Mouse (Mus musculus): Measurements from ENCODE around the gene Tubd1. TPM values are rescaled to one million over a fixed set of nuclear protein-coding genes. Genes with fewer than 3 reads are reported as not detected.

Tubd1 gene
- polyA plus RNA-seq, 2 experiments: 5.6 to 10.3 TPM

- H3K9ac ChIP-seq (replicated peaks): peak overlapping the region; percentile 59
- DNase-seq (ENCODE audit: low read depth in 3 of 3, low spot score in 3 of 3) (no peak), ATAC-seq (ENCODE audit: insufficient read depth) (no peak)
- H3K4me2 ChIP-seq (ENCODE audit: low read depth): peak overlapping the region; percentile 69
- WGBS (ENCODE audit: insufficient replicate concordance): 6% methylated on average over 3 of the region's 3 CpGs
- TF ChIP-seq EP300 (IDR thresholded peaks at IDR 0.05; ENCODE audit: low read depth) (no peak), CTCF (IDR thresholded peaks at IDR 0.05; ENCODE audit: low read depth) (no peak)
- H3K27ac ChIP-seq: peak overlapping the region; percentile 40
- peaks cover 4% of the 10 kb centered on the region; the same call in 1 of the 2 replicates for H3K36me3 ChIP-seq (replicated peaks; ENCODE audit: control insufficient read depth, insufficient read depth, low read depth)
- H3K4me3 ChIP-seq (ENCODE audit: insufficient read depth in 1 of 2, low read depth in 2 of 2, low read length in 2 of 2): peak overlapping the region; percentile 58 to 65
- no peaks in the 10 kb centered on the region for H3K27me3 ChIP-seq (ENCODE audit: control insufficient read depth, insufficient read depth, low read length)
- peaks cover 28 to 53% of the 10 kb centered on the region in 2 experiments for H3K4me1 ChIP-seq (replicated peaks; ENCODE audit: control insufficient read depth in 2 of 2, insufficient read depth in 2 of 2, low read length in 1 of 2)
- no peaks in the 10 kb centered on the region for H3K9me3 ChIP-seq (ENCODE audit: control insufficient read depth, low read length)
Measured at GRCm38 (mm10) chr11:86585598-86585984, 40.8 kb downstream of the Tubd1 start.

DNA sequence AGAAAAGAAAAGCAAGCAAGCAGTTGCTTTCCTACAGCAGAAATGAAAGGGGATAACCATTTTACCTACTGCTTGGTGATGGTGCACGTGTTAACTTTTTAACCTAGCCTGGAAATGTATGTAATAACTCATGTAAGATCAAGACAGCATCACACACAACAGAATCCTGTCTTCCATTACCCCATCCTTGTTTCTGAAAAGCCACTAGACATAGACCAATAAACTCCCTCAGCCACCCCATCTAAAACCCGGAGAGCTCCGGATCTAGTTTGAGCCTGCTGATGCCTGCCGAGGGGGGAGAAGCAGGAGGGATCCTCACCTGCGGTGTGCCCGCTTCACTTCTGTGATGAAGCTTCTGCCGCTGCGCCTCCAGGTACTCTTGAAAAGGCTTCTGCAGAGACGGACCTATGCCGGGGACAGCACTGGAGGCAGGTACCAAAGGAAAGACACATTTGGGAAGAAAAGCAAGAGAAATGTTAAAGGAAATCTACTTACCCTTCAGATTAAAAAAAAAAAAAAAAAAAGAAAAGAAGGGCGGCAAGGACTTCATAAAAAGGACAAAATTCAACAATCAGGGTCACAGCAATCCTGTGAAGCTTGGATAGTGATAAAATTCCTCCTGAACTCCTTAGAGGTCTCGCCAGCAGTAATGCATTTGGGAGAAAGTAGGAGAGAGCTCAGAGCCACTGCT lies 41.5 kb downstream of the Tubd1 start:
- TF ChIP-seq EP300 (IDR thresholded peaks at IDR 0.05; ENCODE audit: low read depth) (no peak), CTCF (IDR thresholded peaks at IDR 0.05; ENCODE audit: low read depth) (no peak)
- H3K4me3 ChIP-seq (ENCODE audit: insufficient read depth in 1 of 2, low read depth in 2 of 2, low read length in 2 of 2): peak overlapping the region; percentile 58 to 63
- peak overlapping the region; percentile 72 for H3K9ac ChIP-seq (replicated peaks)
- no peaks in the 10 kb centered on the region for H3K9me3 ChIP-seq (ENCODE audit: control insufficient read depth, low read length)
- H3K27me3 ChIP-seq (ENCODE audit: control insufficient read depth, insufficient read depth, low read length): no peaks in the 10 kb centered on the region
- no peak for ATAC-seq (ENCODE audit: insufficient read depth)
- whole genome bisulfite sequencing (ENCODE audit: insufficient replicate concordance): 1% methylated on average over 12 of the region's 12 CpGs
- peaks cover 25 to 45% of the 10 kb centered on the region in 2 experiments for H3K4me1 ChIP-seq (replicated peaks; ENCODE audit: control insufficient read depth in 2 of 2, insufficient read depth in 2 of 2, low read length in 1 of 2)
- no peak for DNase-seq (ENCODE audit: low read depth in 3 of 3, low spot score in 3 of 3)
- peak overlapping the region; percentile 51 for H3K27ac ChIP-seq
- H3K4me2 ChIP-seq (ENCODE audit: low read depth): peak overlapping the region; percentile 69
- peaks cover 4% of the 10 kb centered on the region; the same call in 1 of the 2 replicates for H3K36me3 ChIP-seq (replicated peaks; ENCODE audit: control insufficient read depth, insufficient read depth, low read depth)

- no peaks in the 10 kb centered on the region for H3K27me3 ChIP-seq (ENCODE audit: control insufficient read depth, insufficient read depth, low read length)
- H3K9me3 ChIP-seq (ENCODE audit: control insufficient read depth, low read length): no peaks in the 10 kb centered on the region
- peak overlapping the region; percentile 51 for H3K27ac ChIP-seq
- peak overlapping the region; percentile 72 for H3K9ac ChIP-seq (replicated peaks)
- WGBS (ENCODE audit: insufficient replicate concordance): 2% methylated on average over 15 of the region's 15 CpGs
- peak overlapping the region; percentile 58 to 63 for H3K4me3 ChIP-seq (ENCODE audit: insufficient read depth in 1 of 2, low read depth in 2 of 2, low read length in 2 of 2)
- peak; percentile 62 to 80 (median 67) for DNase-seq (ENCODE audit: low read depth in 3 of 3, low spot score in 3 of 3)
- peaks cover 23 to 41% of the 10 kb centered on the region in 2 experiments for H3K4me1 ChIP-seq (replicated peaks; ENCODE audit: control insufficient read depth in 2 of 2, insufficient read depth in 2 of 2, low read length in 1 of 2)
- H3K36me3 ChIP-seq (replicated peaks; ENCODE audit: control insufficient read depth, insufficient read depth, low read depth): peaks cover 4% of the 10 kb centered on the region; the same call in 1 of the 2 replicates
- TF ChIP-seq CTCF (IDR thresholded peaks at IDR 0.05; ENCODE audit: low read depth) (no peak), EP300 (IDR thresholded peaks at IDR 0.05; ENCODE audit: low read depth) (peak; percentile 45)
- ATAC-seq (ENCODE audit: insufficient read depth): peak; percentile 82
- peak overlapping the region; percentile 69 for H3K4me2 ChIP-seq (ENCODE audit: low read depth)
Measured at GRCm38 (mm10) chr11:86586868-86587792, 42.3 kb downstream of the Tubd1 start.

GRCm38 (mm10) chr11:86587830-86588229 lies 43.0 kb downstream of the Tubd1 start:
- H3K9me3 ChIP-seq (ENCODE audit: control insufficient read depth, low read length): no peaks in the 10 kb centered on the region
- H3K4me1 ChIP-seq (replicated peaks; ENCODE audit: control insufficient read depth in 2 of 2, insufficient read depth in 2 of 2, low read length in 1 of 2): peaks cover 27 to 42% of the 10 kb centered on the region in 2 experiments
- DNase-seq (ENCODE audit: low read depth in 3 of 3, low spot score in 3 of 3) (no peak), ATAC-seq (ENCODE audit: insufficient read depth) (no peak)
- 14% methylated on average over 7 of the region's 7 CpGs for WGBS (ENCODE audit: insufficient replicate concordance)
- peaks cover 4% of the 10 kb centered on the region; the same call in 1 of the 2 replicates for H3K36me3 ChIP-seq (replicated peaks; ENCODE audit: control insufficient read depth, insufficient read depth, low read depth)
- peak overlapping the region in 1 of 2 experiments; percentile 58; a peak in 2 of 4 replicates for H3K4me3 ChIP-seq (ENCODE audit: insufficient read depth in 1 of 2, low read depth in 2 of 2, low read length in 2 of 2)
- H3K4me2 ChIP-seq (ENCODE audit: low read depth): peak overlapping the region; percentile 69
- H3K27ac ChIP-seq: peak overlapping the region; percentile 51
- H3K27me3 ChIP-seq (ENCODE audit: control insufficient read depth, insufficient read depth, low read length): no peaks in the 10 kb centered on the region
- peak overlapping the region; percentile 72 for H3K9ac ChIP-seq (replicated peaks)
- TF ChIP-seq CTCF (IDR thresholded peaks at IDR 0.05; ENCODE audit: low read depth): no peak
- TF ChIP-seq EP300 (IDR thresholded peaks at IDR 0.05; ENCODE audit: low read depth): no peak
